Mouse (Mus musculus) lung, postnatal 0 days (tissue): ENCODE data around the gene Bcl2.

Experiments used
- CTCF ChIP-seq: IDR thresholded peaks from 2 replicates; pipeline ENCODE4 v1.5.1; 2016; ENCODE audit warnings: antibody characterized with exemption, mild to moderate bottlenecking
- EP300 ChIP-seq: IDR thresholded peaks from 2 replicates; pipeline ENCODE4 v1.6.1; 2016; ENCODE audit warnings: antibody characterized with exemption, mild to moderate bottlenecking, control low read depth

DNA sequence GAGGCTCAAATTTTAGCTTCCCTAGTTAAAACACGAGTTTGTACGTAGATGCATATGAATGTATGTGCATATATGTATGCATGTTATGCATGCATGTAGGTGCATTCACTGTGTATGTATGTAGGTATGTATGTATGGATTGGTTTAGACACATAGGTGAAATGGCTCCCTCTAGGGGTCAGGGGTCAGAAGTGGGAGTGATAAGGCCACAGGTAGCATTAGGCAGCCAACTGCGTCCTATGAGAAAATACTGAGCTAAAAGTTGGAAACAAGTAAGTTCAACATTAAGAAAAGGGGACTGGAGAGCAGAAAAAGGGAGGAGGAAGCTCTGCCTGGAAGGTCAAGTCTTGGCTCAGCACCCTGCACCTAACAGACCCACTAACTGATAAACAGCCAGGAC, 24.0 kb upstream of the Bcl2 start:
- TF ChIP-seq CTCF (peak; percentile 60), EP300 (no peak)
